Mouse (Mus musculus): ENCODE measurements at regions not wholly inside any gene's neighbourhood (a gene's known extent, or its start where the extent isn't known, plus 50 kb on each side); places are given as distances from the start of the nearest gene placed in this dataset.

DNA sequence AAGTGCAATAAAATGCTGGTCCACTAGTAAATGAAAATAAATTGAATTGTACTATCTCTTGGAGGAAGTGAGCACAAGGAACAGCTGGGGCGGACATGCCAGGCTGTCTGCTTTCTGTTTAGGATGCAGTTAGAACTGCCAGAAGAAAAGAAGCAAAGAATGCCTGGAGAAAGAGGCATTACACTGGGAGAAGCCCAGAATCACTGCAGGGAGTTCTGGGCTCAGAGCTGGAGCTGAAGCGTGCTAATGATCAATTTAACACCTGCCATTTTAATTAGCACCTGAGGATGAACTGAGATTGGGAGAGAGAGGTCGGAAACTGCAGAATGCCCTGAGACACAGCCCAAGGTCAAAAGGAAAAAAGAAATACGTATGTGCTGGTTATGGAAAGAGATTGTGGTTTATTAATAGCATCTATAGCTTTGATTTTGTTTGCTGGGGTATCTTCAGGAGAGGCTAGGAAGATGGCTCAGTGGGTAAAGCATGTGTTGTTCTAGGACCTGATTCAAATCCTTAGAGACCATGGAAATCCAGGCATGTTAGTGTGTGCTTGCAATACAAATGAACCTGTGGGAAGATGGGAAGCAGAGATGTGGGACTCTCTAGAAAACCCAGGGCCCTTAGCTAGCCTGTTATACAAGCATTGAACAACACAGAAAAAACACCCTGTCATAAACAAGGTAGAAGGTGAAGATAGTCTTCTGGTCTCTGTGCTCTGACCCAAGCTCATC lies 514.2 kb downstream of the Lmo7 start:
- TF ChIP-seq POLR2A (IDR thresholded peaks at IDR 0.05; ENCODE audit: control insufficient read depth, low read depth, low read length) (no peak), CTCF (IDR thresholded peaks at IDR 0.05; ENCODE audit: control insufficient read depth, insufficient read depth, insufficient replicate concordance, low read depth, low read length) (no peak)
